Mouse (Mus musculus) heart, embryonic 11.5 days (tissue): ENCODE results near the gene Egln2. TPM values are rescaled to one million over a fixed set of nuclear protein-coding genes. Genes with fewer than 3 reads are reported as not detected.

Experiments
- ATAC-seq: fragments of 200-750 bp; cut with Nextera tagmentation; replicated peaks from 2 replicates; pipeline ENCODE4 v1.8.0; 2017; ENCODE audit warnings: moderate library complexity; ENCODE audit not compliant: insufficient number of reproducible peaks, low FRiP score, low TSS enrichment
- H3K27ac ChIP-seq: fragments of 300-500 bp; sonication (generic); 2 replicates; pipeline ENCODE4 v1.5.1; 2014; ENCODE audit warnings: mild to moderate bottlenecking, low read depth, low read length
- H3K27me3 ChIP-seq: fragments of 300-500 bp; sonication (generic); 2 replicates; pipeline ENCODE4 v1.6.1; 2014; ENCODE audit warnings: mild to moderate bottlenecking, low read length, mixed read lengths; ENCODE audit not compliant: control insufficient read depth, insufficient read depth
- H3K36me3 ChIP-seq: fragments of 300-500 bp; sonication (generic); 2 replicates; pipeline ENCODE4 v1.6.1; 2014; ENCODE audit warnings: mild to moderate bottlenecking, low read length, moderate library complexity, mixed read lengths; ENCODE audit not compliant: control insufficient read depth, insufficient read depth
- H3K4me1 ChIP-seq: fragments of 300-500 bp; sonication (generic); 2 replicates; pipeline ENCODE4 v1.6.1; 2014; ENCODE audit warnings: low read length; ENCODE audit not compliant: control insufficient read depth, insufficient read depth
- H3K4me2 ChIP-seq: fragments of 300-500 bp; sonication (generic); 2 replicates; pipeline ENCODE4 v1.6.1; 2014; ENCODE audit warnings: mild to moderate bottlenecking, moderate library complexity
- H3K4me3 ChIP-seq: fragments of 300-500 bp; sonication (generic); 2 replicates; pipeline ENCODE4 v1.5.1; 2014; ENCODE audit warnings: low read depth, low read length
- H3K9ac ChIP-seq: fragments of 300-500 bp; sonication (generic); 2 replicates; pipeline ENCODE4 v1.6.1; 2014; ENCODE audit warnings: mild to moderate bottlenecking, low read depth, low read length, moderate library complexity
- H3K9me3 ChIP-seq: fragments of 300-500 bp; sonication (generic); replicated peaks from 2 replicates; pipeline ENCODE4 v1.6.1; 2016; ENCODE audit warnings: low read length; ENCODE audit not compliant: control insufficient read depth
- WGBS: fragments of 180-500 bp; shearing (Covaris S2); extraction: QIAGEN DNeasy Blood & Tissue Kit; methylation state at CpG from one replicate; pipeline ENCODE4 v1.1.7; 2014; ENCODE audit not compliant: insufficient replicate concordance; 5-methylcytosine and 5-hydroxymethylcytosine counted together
- polyA plus RNA-seq: library from polyadenylated mRNA; unstranded; fragments of >200 nt; fragmentation: Nextera tagmentation; extraction: Ambion mirVana; gene quantifications from 2 replicates; pipeline ENCODE4 v1.2.1, GENCODE M21; 2014

Egln2 gene
- 27.4 and 29.0 TPM in 2 replicates for polyA plus RNA-seq

- Histone ChIP-seq H3K4me1 (peaks cover 31% of the 10 kb centered on the region), H3K9ac (peak within 1 kb of the TSS; percentile 93), H3K4me2 (peak within 1 kb of the TSS; percentile 82), H3K27me3 (no peaks in the 10 kb centered on the region), H3K9me3 (no peaks in the 10 kb centered on the region), H3K27ac (peak within 1 kb of the TSS; percentile 98), H3K4me3 (peak within 1 kb of the TSS; percentile 78), H3K36me3 (peaks cover 7% of the 10 kb centered on the region; the same call in 1 of the 2 replicates)
- 2% methylated on average over 59 of the region's 61 CpGs for WGBS
- peak; percentile 84 for ATAC-seq
Measured at GRCm38 (mm10) chr7:27166614-27167474, at the start of gene Egln2. Gene Egln2, minus strand, starts transcription at chr7:27166802.

- 80% methylated on average over 2 of the region's 2 CpGs for WGBS
- Histone ChIP-seq H3K4me2 (no peak overlapping the region), H3K27ac (no peak overlapping the region), H3K27me3 (no peaks in the 10 kb centered on the region), H3K4me3 (no peak overlapping the region), H3K4me1 (no peaks in the 10 kb centered on the region), H3K9me3 (no peaks in the 10 kb centered on the region), H3K36me3 (peaks cover 20% of the 10 kb centered on the region), H3K9ac (no peak overlapping the region)
- no peak for ATAC-seq
Measured at GRCm38 (mm10) chr7:27212626-27213025, 46.0 kb upstream of the Egln2 start.

- H3K36me3 ChIP-seq = peaks cover 9% of the 10 kb centered on the region; the same call in 1 of the 2 replicates
- H3K4me3 ChIP-seq = no peak overlapping the region
- H3K4me1 ChIP-seq = no peaks in the 10 kb centered on the region
- no peak for ATAC-seq
- no peaks in the 10 kb centered on the region for H3K9me3 ChIP-seq
- no peak overlapping the region for H3K4me2 ChIP-seq
- no peaks in the 10 kb centered on the region for H3K27me3 ChIP-seq
- 95% methylated on average over 8 of the region's 8 CpGs for WGBS
- H3K27ac ChIP-seq = no peak overlapping the region
- no peak overlapping the region for H3K9ac ChIP-seq
Measured at GRCm38 (mm10) chr7:27203730-27204449, 37.3 kb upstream of the Egln2 start.

GRCm38 (mm10) chr7:27198779-27199178 lies 32.2 kb upstream of the Egln2 start:
- Histone ChIP-seq H3K27me3 (no peaks in the 10 kb centered on the region), H3K36me3 (peaks cover 9% of the 10 kb centered on the region; the same call in 1 of the 2 replicates), H3K4me1 (peaks cover 7% of the 10 kb centered on the region), H3K9ac (no peak overlapping the region), H3K27ac (no peak overlapping the region), H3K9me3 (no peaks in the 10 kb centered on the region), H3K4me3 (no peak overlapping the region), H3K4me2 (no peak overlapping the region)
- WGBS = 93% methylated on average over 8 of the region's 8 CpGs
- ATAC-seq = no peak

GRCm38 (mm10) chr7:27198355-27198754 lies 31.8 kb upstream of the Egln2 start:
- H3K27ac ChIP-seq = no peak overlapping the region
- H3K4me3 ChIP-seq = no peak overlapping the region
- peaks cover 12% of the 10 kb centered on the region for H3K36me3 ChIP-seq
- H3K9ac ChIP-seq = no peak overlapping the region
- H3K4me1 ChIP-seq = peaks cover 8% of the 10 kb centered on the region
- H3K4me2 ChIP-seq = no peak overlapping the region
- no peaks in the 10 kb centered on the region for H3K9me3 ChIP-seq
- no peak for ATAC-seq
- H3K27me3 ChIP-seq = no peaks in the 10 kb centered on the region

GRCm38 (mm10) chr7:27197634-27198033 lies 31.0 kb upstream of the Egln2 start:
- no peak for ATAC-seq
- Histone ChIP-seq H3K9me3 (no peaks in the 10 kb centered on the region), H3K9ac (no peak overlapping the region), H3K27me3 (no peaks in the 10 kb centered on the region), H3K4me1 (peaks cover 8% of the 10 kb centered on the region), H3K4me3 (no peak overlapping the region), H3K27ac (no peak overlapping the region), H3K4me2 (no peak overlapping the region), H3K36me3 (peaks cover 11% of the 10 kb centered on the region)
- 88% methylated on average over 8 of the region's 8 CpGs for WGBS

GRCm38 (mm10) chr7:27197136-27197535 lies 30.5 kb upstream of the Egln2 start:
- no peak overlapping the region for H3K9ac ChIP-seq
- H3K27me3 ChIP-seq = no peaks in the 10 kb centered on the region
- WGBS = 78% methylated on average over 3 of the region's 3 CpGs
- no peak for ATAC-seq
- peaks cover 12% of the 10 kb centered on the region for H3K36me3 ChIP-seq
- no peak overlapping the region for H3K4me2 ChIP-seq
- no peak overlapping the region for H3K4me3 ChIP-seq
- H3K27ac ChIP-seq = no peak overlapping the region
- peaks cover 8% of the 10 kb centered on the region for H3K4me1 ChIP-seq
- H3K9me3 ChIP-seq = no peaks in the 10 kb centered on the region

GRCm38 (mm10) chr7:27195681-27196611 lies 29.3 kb upstream of the Egln2 start, which contains the start of the genes BC024978 and Snrpa:
Gene BC024978, plus strand, starts transcription at chr7:27195781.
Gene Snrpa, minus strand, starts transcription at chr7:27196271.
- Histone ChIP-seq H3K27me3 (no peaks in the 10 kb centered on the region), H3K36me3 (peaks cover 24% of the 10 kb centered on the region), H3K9ac (peak within 1 kb of the TSS; percentile 96), H3K27ac (peak within 1 kb of the TSS; percentile 99), H3K4me3 (peak within 1 kb of the TSS; percentile 79), H3K9me3 (no peaks in the 10 kb centered on the region), H3K4me1 (peaks cover 8% of the 10 kb centered on the region), H3K4me2 (peak within 1 kb of the TSS; percentile 86)
- peak; percentile 99 for ATAC-seq
- under 1% methylated on average over 64 of the region's 64 CpGs for WGBS
